Mouse (Mus musculus): ENCODE measurements at regions not wholly inside any gene's neighbourhood (a gene's known extent, or its start where the extent isn't known, plus 50 kb on each side); places are given as distances from the start of the nearest gene placed in this dataset.

DNA sequence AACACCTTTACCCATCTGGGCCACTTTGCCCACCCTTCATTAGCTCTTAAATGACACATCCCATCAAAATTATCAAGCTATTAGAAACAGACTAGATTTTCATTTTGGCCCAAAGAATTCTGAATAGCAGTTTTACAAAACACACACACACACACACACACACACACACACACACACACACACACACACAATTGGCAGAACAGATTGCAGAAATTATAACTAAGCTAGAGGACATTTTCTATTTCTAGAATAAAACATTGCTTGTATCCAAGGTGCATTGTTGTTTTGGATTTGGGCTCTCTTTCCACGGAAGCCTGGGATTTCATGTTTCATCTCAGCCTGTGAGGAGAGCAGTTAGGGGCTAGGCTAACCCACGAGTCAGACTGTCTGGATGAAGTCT is 455.1 kb downstream of the Etnk1 start:
- DNase-seq (ENCODE audit: low read depth, low spot score), result no peak

DNA sequence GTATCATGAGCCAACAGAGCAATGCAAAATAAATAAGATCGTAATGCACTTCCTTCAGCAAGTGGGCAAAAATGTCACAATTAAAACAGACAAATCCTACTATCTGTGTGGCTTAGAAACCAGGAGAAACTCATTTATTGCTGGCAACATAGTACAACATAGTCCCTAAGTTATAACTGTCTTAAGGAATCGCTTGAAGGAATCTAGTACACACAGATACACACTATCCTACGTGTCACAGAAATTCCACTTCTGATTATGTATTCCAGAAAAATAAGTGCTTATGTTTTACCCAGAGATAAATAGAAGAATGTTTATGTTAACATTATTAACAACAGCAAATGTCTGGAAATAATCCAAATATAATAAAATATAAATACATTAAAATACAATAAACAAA is 457.9 kb downstream of the Etnk1 start:
- no peak for DNase-seq (ENCODE audit: low read depth, low spot score)

DNA sequence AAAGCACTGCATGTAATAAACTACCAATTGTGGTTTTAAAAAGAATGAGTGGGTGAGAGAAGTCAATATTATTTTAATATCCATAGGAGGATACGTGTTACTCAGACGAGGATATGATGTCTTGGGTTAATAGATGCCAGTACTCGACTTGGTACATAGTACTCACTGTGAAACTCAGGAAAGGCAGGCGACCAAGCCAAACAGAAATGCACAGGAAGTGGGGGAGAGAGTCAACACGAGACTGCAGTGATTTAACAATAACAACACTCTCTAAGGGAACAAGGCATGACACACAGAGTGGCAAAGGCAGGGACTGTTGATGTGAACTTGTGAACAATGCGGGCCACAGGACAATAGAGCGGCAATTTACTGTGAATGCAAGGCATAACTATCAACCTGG is 464.6 kb downstream of the Etnk1 start:
- peak; percentile 42 for DNase-seq (ENCODE audit: low read depth, low spot score)

DNA sequence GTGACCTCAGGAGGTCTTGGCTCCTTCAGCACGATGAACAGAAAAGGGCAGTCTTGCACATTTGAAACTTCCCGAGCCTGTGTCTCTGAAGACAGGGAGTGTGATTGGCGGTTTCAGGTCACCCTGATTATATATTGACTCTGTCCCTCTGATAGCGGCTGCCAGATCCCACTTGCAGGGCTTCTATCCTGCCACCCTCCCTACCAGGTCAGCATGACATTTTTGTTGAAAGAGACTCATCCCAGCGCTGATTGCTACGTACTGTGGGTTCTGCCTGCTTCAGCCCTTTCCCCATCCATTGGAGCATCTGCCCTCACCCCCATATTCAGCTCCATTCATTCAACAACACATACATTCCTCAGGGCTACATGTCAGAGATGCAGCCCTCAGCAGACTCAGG is 466.7 kb downstream of the Etnk1 start:
- DNase-seq (ENCODE audit: low read depth, low spot score), result no peak

DNA sequence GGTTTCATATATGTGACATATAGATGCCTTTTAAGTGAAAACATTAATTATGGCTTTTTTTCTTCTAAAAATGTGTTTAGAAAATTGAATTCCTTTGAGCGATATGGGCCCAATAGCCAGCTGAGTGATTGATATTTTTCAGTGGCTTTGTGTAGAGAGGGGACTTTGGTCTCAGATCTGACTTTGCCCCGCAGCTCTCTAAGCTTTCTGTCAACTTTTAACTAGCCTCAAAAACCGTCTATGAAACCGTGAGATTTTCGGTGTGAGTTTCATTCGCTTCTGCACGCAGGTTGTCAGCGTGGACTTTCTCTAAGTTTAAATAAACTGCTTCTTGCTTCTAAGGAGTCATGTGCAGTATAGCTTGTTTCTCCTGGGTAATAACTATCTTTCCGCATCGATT is 467.3 kb downstream of the Etnk1 start:
- no peak for DNase-seq (ENCODE audit: low read depth, low spot score)

DNA sequence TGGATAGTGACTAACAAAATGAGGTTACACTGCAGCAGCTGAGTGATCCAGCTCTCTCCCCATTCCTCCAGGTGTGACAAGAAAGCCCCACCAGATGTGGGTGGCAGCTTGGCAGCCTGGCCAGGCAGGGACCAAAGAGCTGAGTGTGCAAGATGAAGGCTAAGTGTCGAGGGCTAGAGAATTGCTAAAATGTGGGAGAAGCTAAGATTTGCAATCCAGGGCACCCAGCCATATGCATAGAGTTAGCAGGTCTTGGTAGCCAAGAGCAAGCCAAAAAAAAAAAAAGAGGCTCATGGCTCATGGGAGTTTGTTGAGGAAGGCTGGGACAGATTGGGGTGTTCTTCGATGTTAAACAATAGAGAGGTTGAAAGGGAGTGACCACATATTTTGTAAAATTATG is 468.0 kb downstream of the Etnk1 start:
- DNase-seq (ENCODE audit: low read depth, low spot score), result no peak

DNA sequence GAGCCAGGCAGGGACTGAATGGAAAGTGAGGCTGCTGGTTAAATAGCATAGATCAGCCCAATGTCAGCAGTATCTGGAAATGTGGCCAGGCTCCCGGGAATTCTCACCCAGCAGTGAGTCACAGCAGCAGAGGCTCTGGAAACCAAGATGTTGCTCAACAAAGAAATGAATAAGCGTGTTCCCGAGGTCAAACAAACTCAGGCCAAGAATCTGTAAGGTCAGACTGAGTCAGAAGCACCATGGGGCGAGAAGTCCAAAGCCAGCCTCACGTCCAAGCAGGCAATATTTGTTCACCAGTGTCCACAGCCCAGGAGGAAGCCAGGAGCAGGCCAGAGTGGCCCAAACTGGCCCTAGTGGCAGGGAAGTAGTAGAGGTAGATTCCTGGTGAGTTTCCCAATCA is 473.6 kb downstream of the Etnk1 start:
- DNase-seq (ENCODE audit: low read depth, low spot score), result peak; percentile 100

DNA sequence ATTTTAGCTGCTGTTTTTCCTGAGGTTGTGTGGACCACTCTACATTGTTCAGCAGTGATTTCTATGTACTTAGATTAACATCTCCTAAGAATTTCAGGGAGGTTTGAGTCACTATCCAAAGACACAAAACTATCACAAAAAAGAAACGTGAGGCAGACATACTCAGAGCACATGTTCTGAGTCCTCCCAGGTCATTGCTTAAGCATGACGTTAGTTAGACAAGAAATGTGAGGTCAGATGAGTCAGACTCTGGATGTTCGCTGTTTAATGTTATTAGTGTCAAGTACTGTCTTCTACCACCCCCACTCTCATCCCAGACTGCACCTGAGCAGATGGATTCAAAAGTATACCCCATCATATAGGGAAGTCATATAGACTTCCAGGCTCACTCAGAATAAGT is 475.0 kb downstream of the Etnk1 start:
- DNase-seq (ENCODE audit: low read depth, low spot score), result peak; percentile 74

DNA sequence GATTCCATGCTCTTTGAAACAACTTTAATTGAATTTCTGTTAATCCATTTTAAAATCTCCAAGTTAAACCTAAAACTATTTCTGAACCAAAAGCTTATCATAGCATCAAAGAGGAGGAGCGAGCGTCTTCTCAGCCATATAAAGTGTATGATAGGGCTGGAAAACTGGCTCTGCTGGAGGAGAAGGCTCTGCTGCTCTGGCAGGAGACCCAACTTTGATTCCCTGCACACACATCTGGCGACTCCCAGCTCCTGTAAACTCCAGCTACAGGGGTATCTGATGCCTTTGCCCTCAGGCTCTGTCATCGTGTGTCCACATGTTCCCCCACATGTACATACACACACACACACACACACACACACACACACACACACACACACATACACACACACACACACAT is 479.0 kb downstream of the Etnk1 start:
- no peak for DNase-seq (ENCODE audit: low read depth, low spot score)

DNA sequence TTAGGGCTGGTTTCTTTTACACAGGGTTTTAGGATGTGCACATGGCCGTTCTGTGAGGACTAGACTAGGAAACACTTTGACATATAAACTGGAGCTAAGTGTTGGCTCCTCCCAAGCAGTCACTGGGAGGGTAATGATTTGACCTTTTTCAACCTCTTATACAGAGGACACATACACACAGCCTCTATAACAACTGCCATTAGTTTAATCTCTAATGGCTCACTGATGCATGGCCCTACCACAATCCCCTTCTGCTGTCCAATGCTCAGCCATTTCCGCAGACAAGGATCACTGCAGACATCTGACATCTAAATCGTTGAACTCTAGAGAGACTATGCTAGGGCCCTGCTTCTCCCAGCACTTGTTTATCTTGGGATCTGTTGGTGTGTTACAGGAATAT is 481.5 kb downstream of the Etnk1 start:
- DNase-seq (ENCODE audit: low read depth, low spot score), result no peak

DNA sequence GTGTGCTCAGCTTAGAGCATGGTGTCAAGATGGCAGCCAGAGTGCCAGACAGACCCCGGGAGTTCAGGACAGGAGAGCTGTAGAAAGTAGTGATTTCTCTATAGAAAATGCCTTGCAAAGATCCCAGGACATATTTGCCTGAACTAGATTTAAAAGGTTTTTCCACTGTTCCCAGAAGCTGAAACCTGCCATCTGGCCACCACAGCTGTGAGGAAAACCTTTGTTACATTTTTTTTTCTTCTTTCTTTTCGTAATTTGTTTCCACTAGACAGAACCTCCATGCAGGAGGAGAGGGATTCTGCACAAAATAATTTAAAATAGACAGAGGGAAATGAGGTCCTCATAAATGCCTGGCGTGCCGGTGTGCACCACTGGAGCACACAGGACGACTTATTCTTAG is 489.6 kb downstream of the Etnk1 start:
- no peak for DNase-seq (ENCODE audit: low read depth, low spot score)

DNA sequence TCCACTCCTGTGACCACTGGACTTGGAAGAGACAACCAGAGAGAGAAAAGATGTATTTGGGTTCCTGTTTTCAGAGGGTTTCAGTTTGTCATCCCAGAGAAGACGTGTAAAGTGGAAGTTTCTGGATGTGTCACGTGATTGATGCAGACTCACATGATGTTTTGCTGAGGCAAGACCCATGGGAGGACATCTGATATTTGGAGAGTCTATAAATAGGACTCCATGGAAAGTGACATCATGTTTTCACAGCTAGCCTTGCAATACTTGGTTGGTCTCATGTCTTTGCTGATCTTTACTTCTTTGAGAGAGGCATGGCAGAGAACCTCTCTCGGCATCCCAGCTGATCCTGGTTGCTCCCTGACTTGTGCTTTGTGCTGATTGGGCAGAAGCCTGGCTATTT is 493.8 kb downstream of the Etnk1 start:
- peak; percentile 38 for DNase-seq (ENCODE audit: low read depth, low spot score)

DNA sequence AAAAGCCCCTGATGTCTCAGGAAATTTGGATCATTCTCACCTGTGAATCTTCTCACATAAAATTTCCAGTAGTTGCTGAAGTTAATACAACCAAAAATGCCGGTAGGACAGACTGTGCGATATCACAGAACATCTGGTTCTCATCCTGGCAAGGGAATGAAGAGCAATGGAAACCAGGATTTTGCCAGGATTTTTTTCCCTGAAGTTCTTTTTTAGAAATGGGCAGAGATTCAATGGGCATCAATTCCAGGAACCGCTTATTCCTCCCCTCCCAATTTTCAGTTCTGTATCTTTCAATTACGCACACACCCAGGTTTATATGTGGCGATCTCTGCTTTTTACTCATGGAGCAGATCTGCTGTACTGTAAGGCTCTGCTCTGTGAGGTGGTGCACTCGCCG is 496.3 kb downstream of the Etnk1 start:
- DNase-seq (ENCODE audit: low read depth, low spot score), result no peak

DNA sequence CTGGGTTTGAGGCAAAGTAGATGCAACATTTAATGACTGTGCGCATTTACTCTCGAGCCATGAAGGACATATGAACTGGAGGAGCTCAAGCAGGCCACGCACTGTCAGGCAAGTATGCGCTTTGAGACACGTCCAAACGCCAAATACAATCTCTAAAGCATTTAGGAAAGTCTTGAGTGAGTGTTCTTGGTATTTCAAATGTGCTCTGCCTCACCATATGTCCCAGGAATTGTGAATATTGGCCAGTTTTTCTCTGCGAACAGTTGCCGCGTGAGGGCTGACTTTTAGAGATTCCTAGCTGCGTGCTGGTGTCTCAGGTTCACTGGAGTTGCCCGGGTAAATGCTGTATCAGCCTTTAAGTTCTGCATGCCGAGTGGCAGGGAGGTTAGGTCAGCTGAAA is 498.4 kb downstream of the Etnk1 start:
- DNase-seq (ENCODE audit: low read depth, low spot score), result no peak

DNA sequence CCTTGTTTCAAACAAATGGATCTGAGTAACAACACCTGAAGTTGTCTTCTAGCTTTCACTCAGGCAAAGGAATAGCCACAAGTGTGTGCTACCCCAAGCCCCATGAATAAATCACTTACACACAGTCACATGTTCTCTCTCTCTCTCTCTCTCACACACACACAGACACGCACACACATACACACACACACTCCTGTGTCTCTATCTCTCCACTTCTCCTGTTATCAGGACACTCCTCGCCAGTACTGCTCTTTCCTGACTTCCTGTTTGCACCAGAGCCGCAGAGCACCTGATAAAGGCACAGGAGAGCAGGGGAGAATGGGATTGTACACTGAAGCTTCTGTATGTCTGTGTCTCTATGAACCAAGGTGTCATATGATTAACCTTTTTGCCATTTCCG is 501.5 kb downstream of the Etnk1 start:
- DNase-seq (ENCODE audit: low read depth, low spot score), result no peak

DNA sequence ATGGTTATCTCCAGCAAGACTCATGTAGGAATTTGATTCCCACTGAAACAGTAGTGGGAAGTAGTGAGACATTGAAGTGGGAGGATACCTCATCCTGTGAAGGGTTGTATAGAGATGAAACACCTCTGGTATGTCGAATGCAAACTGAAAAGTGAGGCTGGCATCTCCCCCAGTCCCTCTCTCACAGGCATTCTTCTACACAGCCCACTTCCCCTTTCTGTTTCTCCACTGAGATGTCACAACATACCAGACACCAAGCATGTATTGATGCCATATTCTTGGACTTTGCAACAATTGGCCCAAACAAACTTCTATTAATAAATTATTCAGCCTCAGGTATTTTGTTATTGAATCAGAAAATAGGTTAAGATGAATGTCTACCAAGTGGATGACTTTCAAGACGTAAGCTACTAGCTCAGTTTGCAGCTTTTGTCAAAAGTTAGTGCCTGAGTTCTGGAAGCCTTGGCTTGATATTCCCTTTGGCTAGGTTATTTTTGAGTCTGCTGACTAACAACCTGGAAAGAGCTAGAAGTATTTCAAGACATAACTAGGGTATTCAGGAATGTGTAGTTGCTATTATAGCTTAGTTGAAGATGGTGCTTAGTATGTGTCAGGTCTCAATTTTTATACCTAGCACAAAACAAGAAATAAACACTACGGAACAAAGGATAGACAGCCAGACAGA is 502.6 kb downstream of the Etnk1 start:
- DNase-seq (ENCODE audit: low read depth, low spot score), result no peak

DNA sequence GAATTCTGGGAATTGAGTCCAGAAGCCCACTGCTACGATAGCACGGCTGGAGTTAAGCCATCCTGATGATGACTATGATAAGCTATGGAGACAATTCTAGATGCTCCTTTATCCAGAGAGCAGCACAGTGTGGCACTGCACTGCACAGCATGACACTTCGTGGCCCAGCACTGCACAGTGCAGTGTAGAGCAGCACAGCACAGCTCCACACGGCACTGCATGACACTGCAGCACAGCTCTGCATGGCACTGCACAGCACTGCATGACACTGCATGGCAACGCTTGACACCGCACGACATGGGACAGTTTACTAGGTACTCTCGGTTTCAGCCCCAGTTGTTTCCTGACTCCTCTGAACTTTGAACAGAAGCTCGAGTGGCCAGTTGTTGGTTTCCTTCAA is 523.1 kb downstream of the Etnk1 start:
- no peak for DNase-seq (ENCODE audit: low read depth, low spot score)

DNA sequence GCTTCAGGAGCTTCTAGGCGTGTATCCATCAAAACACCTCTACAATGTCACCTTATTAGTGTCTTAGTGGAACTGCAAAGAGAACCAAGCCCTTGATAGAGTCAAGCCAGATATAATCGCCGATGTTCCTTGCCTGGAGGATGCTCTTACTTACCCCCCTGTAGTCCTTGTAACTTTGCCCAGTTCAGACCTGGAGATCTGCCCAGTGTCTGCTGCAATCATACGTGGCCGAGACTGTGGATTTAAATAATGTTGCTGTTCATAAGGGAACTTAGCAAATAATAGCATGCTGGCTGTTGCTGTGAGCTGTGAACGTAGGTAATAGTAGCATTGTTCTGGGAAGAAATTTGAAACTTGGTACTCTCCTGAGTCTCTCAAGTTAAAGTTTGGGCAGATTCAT is 523.8 kb downstream of the Etnk1 start:
- DNase-seq (ENCODE audit: low read depth, low spot score), result peak; percentile 76

DNA sequence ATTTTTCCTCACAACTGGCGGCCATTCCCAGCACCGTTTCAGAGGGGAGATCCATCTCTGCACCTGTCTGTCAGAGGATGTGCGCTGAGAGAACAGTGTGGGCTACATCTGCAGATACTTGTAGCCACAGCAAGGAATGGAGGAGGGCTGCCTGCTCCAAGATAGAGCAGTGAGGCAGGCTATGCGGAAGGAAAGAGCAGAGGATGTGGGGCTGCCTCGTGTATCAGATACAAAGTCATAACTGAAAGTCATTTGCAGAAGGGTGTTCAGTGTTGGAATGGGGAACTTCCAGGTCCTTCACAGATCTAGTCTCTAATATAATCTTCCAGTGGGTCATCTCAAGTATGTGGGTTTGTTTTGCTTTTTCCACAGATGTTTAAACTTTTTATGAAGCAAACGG is 531.0 kb downstream of the Etnk1 start:
- no peak for DNase-seq (ENCODE audit: low read depth, low spot score)

DNA sequence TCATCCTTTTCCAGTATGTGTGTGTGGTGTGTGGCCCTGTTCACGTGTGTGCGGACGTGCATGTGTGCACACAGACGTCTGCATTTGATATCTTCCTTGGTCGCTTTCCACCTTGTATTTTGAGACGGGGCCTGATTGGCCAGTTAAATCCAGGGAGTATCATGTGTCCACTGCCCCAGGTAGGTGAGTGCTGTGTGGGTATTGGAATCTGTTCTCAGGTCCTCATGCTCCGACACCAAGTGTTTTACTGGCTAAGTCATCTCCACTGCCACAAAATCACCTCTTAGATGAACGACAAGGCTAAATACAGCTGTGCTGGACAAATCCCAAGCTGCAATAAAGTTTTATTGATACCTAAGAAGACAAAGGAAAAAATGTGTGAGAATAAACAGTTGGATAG is 537.0 kb downstream of the Etnk1 start:
- DNase-seq (ENCODE audit: low read depth, low spot score), result no peak

DNA sequence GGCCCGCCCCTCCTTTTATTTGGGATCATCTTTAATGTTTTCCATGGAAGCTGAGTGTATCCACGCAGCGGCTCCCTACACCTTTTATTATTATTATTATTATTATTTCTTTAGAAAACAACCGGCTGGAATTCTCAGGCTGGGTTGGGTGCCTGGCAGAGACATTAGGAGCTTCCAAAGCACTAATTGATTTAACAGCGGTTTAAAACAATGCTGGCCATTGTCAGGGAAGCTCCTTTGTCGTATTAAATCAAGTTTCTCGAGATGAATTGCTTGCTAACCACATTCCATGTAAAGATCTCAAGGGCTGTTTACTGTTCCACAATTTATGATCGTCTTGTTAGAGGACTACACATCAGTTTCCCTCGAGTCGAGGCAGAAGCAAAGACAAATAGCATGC is 539.4 kb downstream of the Etnk1 start:
- no peak for DNase-seq (ENCODE audit: low read depth, low spot score)

DNA sequence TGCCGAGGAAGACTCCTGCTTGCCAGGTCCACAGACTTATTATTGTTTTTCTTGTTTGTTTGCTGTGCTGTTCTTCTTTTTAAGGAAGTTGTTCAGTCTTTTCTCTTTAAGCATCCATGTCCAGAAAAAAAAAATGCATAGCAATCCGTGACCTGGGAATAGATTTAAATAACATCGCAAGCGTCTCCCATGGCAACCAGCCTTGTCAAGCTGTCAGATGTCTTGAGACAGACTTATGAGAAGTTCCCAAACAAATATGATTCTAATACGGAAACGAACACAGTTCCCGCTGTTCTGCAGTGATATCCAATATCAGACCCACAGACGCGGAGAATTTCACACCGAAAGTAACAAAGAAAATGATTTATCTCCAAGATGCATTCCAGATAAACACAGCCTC is 547.4 kb downstream of the Etnk1 start:
- no peak for DNase-seq (ENCODE audit: low read depth, low spot score)

DNA sequence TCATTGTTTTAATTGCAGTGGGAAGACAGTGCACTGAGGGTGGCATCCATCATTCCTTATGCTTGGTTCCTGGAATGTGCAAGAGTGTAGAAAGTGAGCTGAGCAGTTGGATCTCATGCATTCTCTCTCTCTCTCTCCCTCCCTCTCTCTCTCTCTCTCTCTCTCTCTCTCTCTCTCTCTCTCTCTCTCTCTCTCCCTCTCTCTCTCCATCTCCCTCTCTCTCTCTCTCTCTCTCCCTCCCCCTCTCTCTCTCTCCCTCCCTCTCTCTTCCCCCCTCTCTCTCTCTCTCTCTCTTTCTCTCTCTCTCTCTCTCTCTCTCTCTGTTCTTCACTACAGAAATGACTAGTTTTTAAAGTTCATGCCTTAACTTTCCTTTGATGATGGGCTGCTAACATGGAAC is 583.1 kb downstream of the Etnk1 start:
- no peak for DNase-seq (ENCODE audit: low read depth, low spot score)

Data from 3T3-L1 (cell line).